Mouse (Mus musculus): ENCODE measurements at regions not wholly inside any gene's neighbourhood (a gene's known extent, or its start where the extent isn't known, plus 50 kb on each side); places are given as distances from the start of the nearest gene placed in this dataset.

GRCm38 (mm10) chr11:17442133-17442532 lies 184.8 kb downstream of the C1d start:
- DNase-seq (ENCODE audit: low spot score), result no peak
- WGBS, result 65% methylated on average over 4 of the region's 4 CpGs
- no peaks in the 10 kb centered on the region for H3K27me3 ChIP-seq (ENCODE audit: low read depth, poor library complexity, severe bottlenecking)
- H3K9me3 ChIP-seq (replicated peaks), result no peaks in the 10 kb centered on the region
- H3K4me1 ChIP-seq, result no peaks in the 10 kb centered on the region
- no peaks in the 10 kb centered on the region for H3K36me3 ChIP-seq
- no peak overlapping the region for H3K27ac ChIP-seq (replicated peaks)
- H3K4me3 ChIP-seq, result no peak overlapping the region

GRCm38 (mm10) chr11:17449289-17449688 lies 191.9 kb downstream of the C1d start:
- 93% methylated on average over 7 of the region's 7 CpGs for WGBS
- DNase-seq (ENCODE audit: low spot score), result no peak
- H3K4me1 ChIP-seq, result no peaks in the 10 kb centered on the region
- H3K27me3 ChIP-seq (ENCODE audit: low read depth, poor library complexity, severe bottlenecking), result no peaks in the 10 kb centered on the region
- H3K9me3 ChIP-seq (replicated peaks), result no peaks in the 10 kb centered on the region
- H3K36me3 ChIP-seq, result no peaks in the 10 kb centered on the region
- no peak overlapping the region for H3K27ac ChIP-seq (replicated peaks)
- H3K4me3 ChIP-seq, result no peak overlapping the region

DNA sequence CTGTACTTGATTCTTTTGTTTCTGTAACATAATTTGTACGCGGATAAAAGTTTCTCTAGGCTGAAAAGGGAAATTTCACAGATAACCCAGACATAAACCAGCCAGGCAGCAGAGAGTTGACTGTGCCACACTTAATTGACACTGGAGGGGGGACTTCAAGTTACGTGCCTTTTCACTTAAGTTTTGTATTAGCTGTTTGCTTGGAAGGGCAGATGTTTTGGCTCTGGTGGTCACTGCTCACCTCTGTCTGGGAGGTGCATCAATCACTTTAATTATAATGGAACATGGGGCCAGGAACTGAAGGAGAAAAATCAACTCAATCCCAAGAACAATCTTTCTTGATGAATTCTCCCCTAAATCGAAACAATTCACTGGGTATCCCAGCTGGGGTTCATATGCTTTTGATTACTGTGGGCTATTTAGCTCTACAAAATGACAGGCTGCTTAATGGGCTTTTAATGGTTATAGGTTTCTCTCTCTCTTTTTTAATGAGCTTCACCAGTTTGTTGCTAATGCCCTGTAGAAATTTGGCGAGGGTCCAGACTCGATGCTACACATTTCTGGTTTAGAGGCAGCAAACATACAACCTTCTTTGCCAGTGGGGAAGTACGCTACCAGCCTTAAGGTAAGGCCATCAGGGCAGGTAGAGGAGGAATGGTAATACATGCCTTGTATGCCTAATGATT lies 193.1 kb downstream of the C1d start:
- Histone ChIP-seq H3K4me3 (no peak overlapping the region), H3K9me3 (replicated peaks) (no peaks in the 10 kb centered on the region), H3K4me1 (no peaks in the 10 kb centered on the region), H3K36me3 (no peaks in the 10 kb centered on the region), H3K27ac (replicated peaks) (no peak overlapping the region), H3K27me3 (ENCODE audit: low read depth, poor library complexity, severe bottlenecking) (no peaks in the 10 kb centered on the region)
- DNase-seq (ENCODE audit: low spot score), result no peak
- 89% methylated on average over 7 of the region's 7 CpGs for WGBS

- no peak overlapping the region for H3K4me3 ChIP-seq
- H3K9me3 ChIP-seq (replicated peaks), result no peaks in the 10 kb centered on the region
- no peaks in the 10 kb centered on the region for H3K27me3 ChIP-seq (ENCODE audit: low read depth, poor library complexity, severe bottlenecking)
- WGBS, result 91% methylated on average over 2 of the region's 2 CpGs
- H3K27ac ChIP-seq (replicated peaks), result no peak overlapping the region
- H3K4me1 ChIP-seq, result no peaks in the 10 kb centered on the region
- DNase-seq (ENCODE audit: low spot score), result no peak
- no peaks in the 10 kb centered on the region for H3K36me3 ChIP-seq
Measured at GRCm38 (mm10) chr11:17451451-17451850, 194.1 kb downstream of the C1d start.

DNA sequence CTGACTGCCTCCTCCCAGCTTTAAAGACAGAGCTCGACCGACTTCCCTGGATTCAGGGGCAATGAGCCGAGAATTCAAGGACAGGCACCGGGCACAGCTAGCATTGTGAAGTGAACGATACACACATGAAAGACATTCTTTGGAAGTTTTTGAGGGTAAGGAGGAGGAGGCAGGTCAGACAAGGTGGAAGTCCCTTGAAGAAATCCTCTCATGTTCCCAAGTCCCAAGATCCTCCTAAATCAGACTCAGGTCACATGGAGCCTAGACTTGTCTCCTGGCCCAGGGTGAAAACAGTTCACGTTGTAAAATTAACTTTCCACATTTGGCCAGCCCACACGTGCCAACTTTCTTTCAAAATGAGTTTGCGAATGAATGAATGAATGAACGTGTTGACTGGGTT lies 196.2 kb downstream of the C1d start:
- 73% methylated on average over 9 of the region's 9 CpGs for WGBS
- no peak overlapping the region for H3K4me3 ChIP-seq

GRCm38 (mm10) chr11:17458946-17459345 lies 201.6 kb downstream of the C1d start:
- Histone ChIP-seq H3K27me3 (ENCODE audit: low read depth, poor library complexity, severe bottlenecking) (no peaks in the 10 kb centered on the region; the same call in 1 of the 2 replicates), H3K4me1 (peaks cover 14% of the 10 kb centered on the region), H3K4me3 (no peak overlapping the region), H3K27ac (replicated peaks) (no peak overlapping the region), H3K36me3 (no peaks in the 10 kb centered on the region), H3K9me3 (replicated peaks) (no peaks in the 10 kb centered on the region)
- no peak for DNase-seq (ENCODE audit: low spot score)
- WGBS, result 76% methylated on average over 4 of the region's 4 CpGs

More for the DNA sequence above, 196.2 kb downstream of the C1d start:
- H3K4me1 ChIP-seq, result no peaks in the 10 kb centered on the region
- H3K36me3 ChIP-seq, result no peaks in the 10 kb centered on the region
- H3K27me3 ChIP-seq (ENCODE audit: low read depth, poor library complexity, severe bottlenecking), result no peaks in the 10 kb centered on the region
- no peak for DNase-seq (ENCODE audit: low spot score)
- H3K9me3 ChIP-seq (replicated peaks), result no peaks in the 10 kb centered on the region
- no peak overlapping the region for H3K27ac ChIP-seq (replicated peaks)

DNA sequence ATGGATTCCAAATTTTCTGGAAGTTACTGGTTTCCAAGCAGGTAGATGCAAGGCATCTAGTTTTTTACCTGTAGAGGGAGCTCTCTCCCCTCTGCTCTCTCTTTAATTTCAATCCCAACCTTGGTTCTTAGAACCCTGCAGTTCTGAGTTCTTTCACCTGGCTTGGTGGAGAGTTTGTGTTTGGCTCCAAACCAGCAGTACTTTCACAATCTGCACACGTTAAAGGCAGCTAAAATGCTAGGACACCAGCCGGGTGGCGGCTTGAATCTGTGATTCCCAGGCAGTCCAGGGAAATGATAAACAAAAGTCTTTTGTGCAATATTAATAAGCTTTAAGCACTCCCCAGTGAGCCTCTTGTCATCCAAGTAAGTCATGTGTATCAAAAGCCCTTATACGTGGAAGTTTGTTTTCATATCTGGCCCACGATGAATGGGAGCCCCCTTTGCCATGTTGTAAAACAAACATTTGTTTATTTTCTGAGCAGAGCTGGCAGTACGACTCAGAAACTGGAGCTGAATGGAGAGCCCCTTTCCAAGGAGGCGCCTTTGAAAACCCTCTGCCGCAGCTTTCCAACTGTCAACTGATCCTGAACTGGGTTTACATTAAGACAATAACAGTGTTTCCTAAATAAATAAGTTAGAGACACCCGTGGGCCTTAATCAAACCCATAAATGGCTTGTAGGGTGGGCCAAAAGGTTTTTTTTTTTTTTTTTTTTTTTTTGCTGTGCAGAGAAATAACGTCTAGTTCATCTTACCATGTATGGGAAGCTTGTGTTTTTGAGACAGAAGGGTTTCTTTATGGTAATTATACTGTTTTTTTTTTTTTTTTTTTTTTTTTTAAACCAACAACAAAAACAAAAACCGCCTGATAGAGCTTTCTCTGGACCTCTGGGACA lies 202.9 kb downstream of the C1d start:
- peak; percentile 15 for DNase-seq (ENCODE audit: low spot score)
- Histone ChIP-seq H3K36me3 (no peaks in the 10 kb centered on the region), H3K9me3 (replicated peaks) (no peaks in the 10 kb centered on the region), H3K4me3 (no peak overlapping the region), H3K27ac (replicated peaks) (peak overlapping the region; percentile 59; the same call in 1 of the 2 replicates), H3K4me1 (peaks cover 14% of the 10 kb centered on the region), H3K27me3 (ENCODE audit: low read depth, poor library complexity, severe bottlenecking) (no peaks in the 10 kb centered on the region; the same call in 1 of the 2 replicates)
- 19% methylated on average over 11 of the region's 11 CpGs for WGBS

- Histone ChIP-seq H3K36me3 (no peaks in the 10 kb centered on the region), H3K27ac (replicated peaks) (peak overlapping the region; percentile 59; the same call in 1 of the 2 replicates), H3K27me3 (ENCODE audit: low read depth, poor library complexity, severe bottlenecking) (no peaks in the 10 kb centered on the region; the same call in 1 of the 2 replicates), H3K9me3 (replicated peaks) (no peaks in the 10 kb centered on the region), H3K4me1 (peaks cover 14% of the 10 kb centered on the region), H3K4me3 (peak overlapping the region; percentile 30; the same call in 1 of the 2 replicates)
- DNase-seq (ENCODE audit: low spot score), result peak; percentile 40
- 14% methylated on average over 13 of the region's 13 CpGs for WGBS
Measured at GRCm38 (mm10) chr11:17460920-17461279, 203.5 kb downstream of the C1d start.

DNA sequence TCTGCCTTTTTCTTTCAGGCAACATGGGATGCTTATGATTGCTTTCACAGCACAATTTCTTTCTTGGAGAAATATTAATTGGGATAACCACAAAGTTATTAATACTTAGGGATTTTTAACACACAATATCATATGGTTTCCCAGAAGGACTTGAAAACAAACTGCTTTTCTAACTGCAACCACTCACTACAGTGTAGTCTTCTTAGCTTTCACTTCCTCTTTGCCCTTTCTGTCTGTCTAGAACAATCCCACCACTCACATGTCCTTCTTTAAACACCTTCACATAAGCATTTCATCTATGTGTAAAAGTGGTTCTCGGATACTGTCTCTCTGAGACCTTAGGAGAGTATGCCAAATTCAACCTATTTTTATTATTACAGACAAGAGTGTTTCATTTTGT lies 204.3 kb downstream of the C1d start:
- no peak overlapping the region for H3K27ac ChIP-seq (replicated peaks)
- 87% methylated on average over 1 of the region's 1 CpGs for WGBS

DNA sequence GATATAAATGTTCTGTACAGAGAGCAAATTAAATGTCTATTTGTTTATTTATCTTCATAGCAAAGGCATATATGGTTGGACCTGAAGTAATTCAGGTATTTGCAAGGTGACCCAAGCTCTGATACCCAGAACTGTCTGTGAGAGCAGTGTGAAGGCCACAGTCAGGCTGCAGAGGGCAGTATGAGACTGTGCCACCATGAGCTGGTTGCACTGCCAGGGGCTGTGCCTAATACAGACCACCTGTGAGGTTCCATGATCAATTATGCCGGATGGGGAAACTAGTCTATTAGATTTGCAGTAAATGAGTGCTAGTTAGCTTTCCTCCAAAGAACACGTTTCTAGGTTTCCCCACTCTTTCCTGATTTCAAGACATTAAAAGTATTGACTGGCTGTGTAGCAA lies 207.5 kb downstream of the C1d start:
- Histone ChIP-seq H3K36me3 (no peaks in the 10 kb centered on the region), H3K4me1 (peaks cover 12% of the 10 kb centered on the region), H3K27ac (replicated peaks) (no peak overlapping the region), H3K4me3 (no peak overlapping the region), H3K27me3 (ENCODE audit: low read depth, poor library complexity, severe bottlenecking) (no peaks in the 10 kb centered on the region; the same call in 1 of the 2 replicates), H3K9me3 (replicated peaks) (no peaks in the 10 kb centered on the region)
- WGBS, result 55% methylated on average over 2 of the region's 2 CpGs
- peak; percentile 16 for DNase-seq (ENCODE audit: low spot score)

More for the DNA sequence above, 204.3 kb downstream of the C1d start:
- no peak for DNase-seq (ENCODE audit: low spot score)
- no peak overlapping the region for H3K4me3 ChIP-seq
- H3K27me3 ChIP-seq (ENCODE audit: low read depth, poor library complexity, severe bottlenecking), result no peaks in the 10 kb centered on the region; the same call in 1 of the 2 replicates
- no peaks in the 10 kb centered on the region for H3K9me3 ChIP-seq (replicated peaks)
- H3K4me1 ChIP-seq, result peaks cover 14% of the 10 kb centered on the region
- no peaks in the 10 kb centered on the region for H3K36me3 ChIP-seq

GRCm38 (mm10) chr11:17468431-17469165 lies 211.2 kb downstream of the C1d start:
- H3K27me3 ChIP-seq (ENCODE audit: low read depth, poor library complexity, severe bottlenecking), result no peaks in the 10 kb centered on the region
- H3K4me3 ChIP-seq, result no peak overlapping the region
- no peak for DNase-seq (ENCODE audit: low spot score)
- no peaks in the 10 kb centered on the region for H3K36me3 ChIP-seq
- H3K4me1 ChIP-seq, result no peaks in the 10 kb centered on the region
- WGBS, result 89% methylated on average over 2 of the region's 2 CpGs
- no peak overlapping the region for H3K27ac ChIP-seq (replicated peaks)
- H3K9me3 ChIP-seq (replicated peaks), result no peaks in the 10 kb centered on the region

DNA sequence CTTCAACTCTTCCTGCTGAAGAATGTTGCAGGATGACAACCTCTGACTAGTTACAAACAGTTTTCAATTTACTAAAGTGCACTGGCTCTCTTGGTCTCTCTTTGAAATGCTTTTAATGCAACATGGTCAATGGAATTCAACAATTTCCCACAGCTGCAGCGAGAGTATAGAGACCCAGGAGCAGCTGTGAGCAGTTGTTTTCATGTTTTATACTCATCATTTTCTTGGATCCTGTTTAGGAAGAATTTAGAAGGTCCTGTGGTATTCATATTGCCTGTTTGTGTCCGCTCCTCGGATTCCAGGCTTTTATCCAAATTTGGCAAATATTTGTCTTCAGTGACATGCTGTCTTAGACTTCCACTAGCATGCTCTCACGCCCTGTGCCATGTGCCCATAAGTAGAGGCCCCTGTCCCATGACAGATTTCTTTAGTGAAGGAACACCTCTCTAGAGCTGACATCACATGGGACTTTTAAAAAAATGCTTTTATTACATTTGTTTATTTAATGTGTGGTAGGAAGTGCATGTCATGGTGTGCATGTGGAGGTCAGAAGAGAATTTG lies 224.1 kb downstream of the C1d start:
- Histone ChIP-seq H3K9me3 (replicated peaks) (no peaks in the 10 kb centered on the region), H3K27me3 (ENCODE audit: low read depth, poor library complexity, severe bottlenecking) (no peaks in the 10 kb centered on the region), H3K36me3 (no peaks in the 10 kb centered on the region), H3K27ac (replicated peaks) (no peak overlapping the region), H3K4me3 (no peak overlapping the region), H3K4me1 (peaks cover 4% of the 10 kb centered on the region; the same call in 1 of the 2 replicates)
- WGBS, result 81% methylated on average over 4 of the region's 4 CpGs
- DNase-seq (ENCODE audit: low spot score), result no peak
